Mouse (Mus musculus) urinary bladder, postnatal 36 days (tissue): ENCODE measurements around the gene Znrf1.
A peak's percentile ranks its signal among the peaks of the same experiment; 100 is the strongest.

ENCODE experiments used
- DNase-seq, 2 experiments: peaks; one replicate each; pipeline ENCODE4 v3.0.0; 2022; ENCODE audit warnings: low spot score in 2 of 2, mixed read lengths in 1 of 2

Gene Znrf1

DNA sequence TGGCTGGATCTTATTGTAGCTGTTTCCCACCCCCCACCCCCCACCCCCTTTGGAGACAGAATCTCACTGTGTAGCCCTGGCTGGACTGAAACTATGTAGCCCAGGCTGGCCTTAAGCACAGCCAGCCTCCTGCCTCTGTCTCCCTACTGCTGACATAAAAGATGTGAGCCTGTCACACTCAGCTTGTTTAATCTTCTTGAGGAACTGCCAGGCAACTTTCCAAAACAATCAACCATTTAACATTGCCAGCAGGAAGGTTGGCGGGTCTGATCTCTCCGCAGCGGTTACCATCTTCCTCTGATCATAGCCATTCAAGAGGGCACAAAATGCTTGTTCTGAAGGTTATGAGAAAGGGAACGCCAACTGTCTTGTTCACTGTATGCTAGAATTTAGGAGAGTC, 2.4 kb upstream of the Znrf1 start:
- no peak for DNase-seq

DNA sequence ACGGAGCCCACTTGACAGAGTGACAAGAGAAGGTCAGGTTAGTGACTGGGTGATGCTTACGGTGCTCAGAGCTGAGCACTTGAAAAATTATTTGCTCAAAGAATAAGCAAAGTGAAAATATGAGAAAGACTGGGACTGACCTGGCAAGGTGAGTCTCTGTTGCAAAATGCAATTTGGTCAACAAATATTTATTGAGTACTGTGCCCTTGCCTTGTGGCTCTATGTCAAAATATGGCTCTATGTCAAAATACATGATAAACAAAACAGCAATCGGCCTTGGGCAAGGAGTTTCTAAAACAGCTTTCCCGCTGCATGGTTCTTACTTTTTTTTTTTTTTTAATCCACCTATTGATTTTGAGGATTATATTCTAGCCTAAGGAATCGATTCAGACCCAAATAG, 406 bp upstream of the Znrf1 start:
- DNase-seq, result no peak

DNA sequence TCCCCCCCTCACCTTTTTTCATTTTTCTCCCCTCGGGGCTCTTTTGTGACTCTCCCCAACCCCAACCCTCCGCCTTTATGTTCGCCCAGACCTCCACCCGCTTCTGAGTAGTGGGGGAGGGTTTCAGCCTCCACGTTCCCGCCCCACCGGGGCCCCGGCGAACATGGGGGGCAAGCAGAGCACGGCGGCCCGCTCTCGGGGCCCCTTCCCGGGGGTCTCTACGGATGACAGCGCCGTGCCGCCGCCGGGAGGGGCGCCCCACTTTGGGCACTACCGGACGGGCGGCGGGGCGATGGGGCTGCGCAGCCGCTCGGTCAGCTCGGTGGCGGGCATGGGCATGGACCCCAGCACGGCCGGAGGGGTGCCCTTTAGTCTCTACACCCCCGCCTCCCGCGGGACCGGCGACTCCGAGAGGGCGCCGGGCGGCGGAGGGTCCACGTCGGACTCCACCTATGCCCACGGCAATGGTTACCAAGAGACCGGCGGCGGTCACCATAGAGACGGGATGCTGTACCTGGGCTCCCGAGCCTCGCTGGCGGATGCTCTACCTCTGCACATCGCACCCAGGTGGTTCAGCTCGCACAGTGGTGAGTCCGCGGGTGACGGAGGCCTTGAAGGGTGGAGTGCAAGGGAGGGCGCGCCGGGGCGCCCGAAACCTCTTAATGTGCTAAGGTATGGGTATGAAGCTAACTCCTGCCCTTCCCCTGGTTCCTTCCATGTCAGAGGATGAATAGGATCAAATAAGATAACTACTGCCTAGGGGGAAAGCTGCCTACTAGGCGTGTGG, 1.3 kb downstream of the Znrf1 start:
- DNase-seq, result peak; percentile 26 to 38

DNA sequence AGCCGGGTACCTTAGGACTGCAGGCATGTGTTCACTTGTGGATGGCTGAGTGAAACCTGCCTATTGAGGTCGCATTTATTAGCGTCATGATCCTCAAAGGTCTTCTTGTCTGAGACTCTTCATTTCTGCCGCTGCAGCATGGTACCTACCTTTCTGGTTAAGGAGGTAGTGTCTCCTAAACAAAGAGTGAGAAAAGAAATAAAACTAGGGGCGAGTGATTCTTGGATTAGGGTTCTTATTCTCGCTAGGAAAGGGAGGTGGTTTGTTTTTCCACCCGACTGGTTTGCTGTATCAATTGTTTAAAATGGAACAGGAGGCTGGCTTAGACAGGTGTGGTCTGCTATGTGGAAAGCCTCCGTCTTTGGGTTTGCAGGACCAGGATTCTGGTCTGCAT, 1.9 kb downstream of the Znrf1 start:
- no peak for DNase-seq

DNA sequence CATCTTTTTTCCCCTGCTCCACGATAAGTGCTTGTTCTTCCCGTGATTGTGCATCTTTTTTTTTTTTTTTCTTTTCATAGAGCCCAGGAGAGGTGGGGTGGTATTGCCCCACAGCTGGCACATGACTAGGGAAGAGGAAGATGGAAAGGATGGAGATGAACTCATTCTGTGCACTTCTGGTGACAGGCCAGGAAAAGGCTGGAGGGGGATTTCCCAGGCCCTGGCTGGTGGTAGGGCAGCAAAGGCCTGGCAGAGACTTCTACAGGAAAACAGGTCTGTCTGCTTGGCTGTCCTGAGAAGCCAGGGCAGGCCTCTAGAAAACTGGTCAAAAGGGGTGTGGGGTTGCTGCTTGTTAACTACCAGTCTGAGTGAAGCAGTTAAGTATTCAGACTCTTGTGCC, 2.3 kb downstream of the Znrf1 start:
- DNase-seq, result peak in 1 of 2 experiments; percentile 42

DNA sequence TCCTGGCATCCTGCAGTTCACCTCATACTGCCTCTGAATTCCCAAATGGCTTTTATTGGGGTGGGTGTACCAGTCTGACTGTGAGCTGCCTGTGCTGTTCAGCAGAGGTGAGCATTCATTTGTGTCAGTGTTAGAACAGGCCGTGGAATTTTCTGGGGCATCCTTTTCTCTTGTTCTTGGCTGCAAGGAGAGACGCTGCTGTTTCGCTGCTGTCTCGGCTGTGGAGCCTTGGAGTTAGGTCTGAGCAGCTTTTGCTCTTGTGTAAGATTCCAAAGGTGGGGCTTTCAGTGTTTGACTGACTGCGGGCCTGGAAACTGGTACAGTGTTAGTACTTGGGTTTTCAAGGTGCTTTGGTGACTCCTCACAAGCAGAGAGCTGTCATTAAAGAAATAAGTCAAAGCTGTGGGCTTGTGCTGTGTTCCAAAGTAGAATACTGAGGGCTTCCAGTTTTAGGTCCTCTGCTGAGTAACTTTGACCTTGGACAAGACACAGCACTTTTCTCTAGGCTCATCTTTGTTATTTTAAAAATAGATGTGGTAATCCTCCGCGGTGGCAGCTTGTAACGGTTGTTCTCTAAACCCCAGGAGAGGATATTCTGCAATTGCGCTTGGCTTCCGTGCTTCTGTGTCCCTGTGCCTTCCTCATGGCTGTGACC, 3.7 kb downstream of the Znrf1 start:
- DNase-seq, result peak in 1 of 2 experiments; percentile 25

DNA sequence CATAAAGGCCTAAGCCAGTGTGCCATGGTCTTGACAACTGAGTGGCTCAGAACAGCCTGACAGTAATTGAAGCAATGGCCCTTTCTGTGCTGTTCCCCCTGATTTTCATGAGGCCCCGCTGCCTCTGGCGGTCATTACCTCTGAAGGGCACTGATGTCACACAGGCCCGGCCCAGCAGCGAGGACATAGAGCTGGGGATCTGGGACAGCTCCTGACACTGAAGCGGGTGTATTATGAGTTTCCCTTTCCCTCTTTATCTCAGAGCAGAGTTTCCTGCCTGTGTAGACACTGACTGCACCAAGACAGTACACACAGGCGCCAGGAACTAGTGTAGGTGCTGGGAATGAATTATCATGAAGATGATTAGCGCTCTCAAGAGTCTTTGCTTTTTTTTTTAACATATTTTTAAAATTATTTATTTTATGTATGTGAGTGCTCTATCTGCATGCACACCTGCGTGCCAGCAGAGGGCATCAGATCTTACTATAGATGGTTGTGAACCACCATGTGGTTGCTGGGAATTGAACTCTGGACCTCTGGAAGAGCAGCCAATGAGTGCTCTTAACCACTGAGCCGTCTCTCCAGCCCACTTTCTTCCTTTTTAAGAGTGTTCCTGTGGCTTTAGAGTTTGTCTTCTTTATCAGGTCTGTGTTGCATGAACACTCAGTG, 7.9 kb downstream of the Znrf1 start:
- DNase-seq, result no peak

DNA sequence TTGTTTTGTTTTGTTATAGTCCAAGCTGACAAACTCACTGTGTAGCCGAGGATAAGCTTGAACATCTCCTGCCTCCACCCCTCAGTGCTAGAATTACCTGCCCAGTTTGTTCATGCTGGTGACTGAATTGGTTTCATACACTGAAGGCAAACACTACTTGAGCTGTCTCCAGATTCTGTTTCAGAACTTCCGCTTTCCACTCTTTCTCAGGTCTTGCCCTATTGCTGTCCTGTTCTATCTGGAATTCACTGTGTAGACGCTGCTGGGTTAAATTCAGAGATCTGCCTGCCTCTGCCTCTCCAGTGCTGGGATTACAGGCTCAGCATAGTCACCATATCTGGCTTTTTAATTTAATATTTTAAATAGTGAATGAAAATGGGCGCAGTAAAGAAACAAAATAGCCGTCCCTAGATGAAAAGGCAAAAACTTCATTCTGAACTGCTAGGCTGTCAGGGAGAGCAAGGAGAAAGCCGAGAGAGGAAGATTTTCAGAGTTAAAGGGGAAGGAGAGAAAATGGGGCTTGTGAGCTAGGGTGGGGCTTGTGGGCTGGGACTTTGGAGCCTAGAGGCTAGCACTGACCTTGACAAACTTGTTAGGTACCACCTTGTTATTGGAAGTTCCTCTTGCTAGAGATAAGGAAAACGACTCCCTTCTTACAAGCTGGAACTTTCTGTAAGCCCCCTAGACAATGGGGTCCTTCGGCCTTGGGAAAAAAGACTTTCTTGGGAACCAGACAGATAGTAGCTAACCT, 9.7 kb downstream of the Znrf1 start:
- no peak for DNase-seq

DNA sequence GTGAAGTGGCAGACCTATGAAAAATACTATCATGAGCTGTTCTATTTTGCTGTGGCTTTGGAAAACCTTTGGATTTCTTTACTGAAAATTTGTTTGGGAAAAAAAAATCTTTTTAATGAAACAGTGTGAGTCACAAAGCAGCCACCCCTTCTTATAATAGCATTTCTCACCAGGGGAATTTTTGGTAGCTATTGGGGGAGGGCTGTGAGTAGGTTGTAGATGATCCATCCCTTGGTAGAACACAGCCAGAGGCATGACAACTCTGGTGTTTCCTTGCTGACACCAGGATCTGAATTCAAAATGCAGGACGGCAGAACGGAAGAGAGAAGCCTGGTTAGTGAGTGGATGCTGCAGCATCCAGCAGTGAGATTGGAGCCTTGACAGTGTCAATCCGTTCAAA, 11.2 kb downstream of the Znrf1 start:
- no peak for DNase-seq

DNA sequence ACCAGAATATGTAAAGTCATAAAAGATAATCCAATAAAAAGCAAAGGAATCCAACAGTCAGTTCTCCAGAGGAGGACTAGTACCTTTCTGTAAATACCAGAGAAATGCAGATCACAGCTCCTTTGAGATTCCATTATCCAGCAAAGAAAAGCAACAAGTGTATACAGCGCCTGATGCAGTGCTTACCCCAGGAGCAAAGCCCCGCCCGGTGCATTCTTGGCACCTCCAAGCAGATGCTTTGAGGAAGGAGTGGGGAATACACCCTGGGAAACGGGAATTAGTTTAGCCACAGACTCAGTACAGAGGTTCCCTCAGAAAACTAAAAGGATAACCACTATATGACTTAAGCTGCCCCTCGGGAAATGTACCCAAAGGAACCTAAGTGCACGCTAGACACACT, 12.3 kb downstream of the Znrf1 start:
- DNase-seq, result no peak

DNA sequence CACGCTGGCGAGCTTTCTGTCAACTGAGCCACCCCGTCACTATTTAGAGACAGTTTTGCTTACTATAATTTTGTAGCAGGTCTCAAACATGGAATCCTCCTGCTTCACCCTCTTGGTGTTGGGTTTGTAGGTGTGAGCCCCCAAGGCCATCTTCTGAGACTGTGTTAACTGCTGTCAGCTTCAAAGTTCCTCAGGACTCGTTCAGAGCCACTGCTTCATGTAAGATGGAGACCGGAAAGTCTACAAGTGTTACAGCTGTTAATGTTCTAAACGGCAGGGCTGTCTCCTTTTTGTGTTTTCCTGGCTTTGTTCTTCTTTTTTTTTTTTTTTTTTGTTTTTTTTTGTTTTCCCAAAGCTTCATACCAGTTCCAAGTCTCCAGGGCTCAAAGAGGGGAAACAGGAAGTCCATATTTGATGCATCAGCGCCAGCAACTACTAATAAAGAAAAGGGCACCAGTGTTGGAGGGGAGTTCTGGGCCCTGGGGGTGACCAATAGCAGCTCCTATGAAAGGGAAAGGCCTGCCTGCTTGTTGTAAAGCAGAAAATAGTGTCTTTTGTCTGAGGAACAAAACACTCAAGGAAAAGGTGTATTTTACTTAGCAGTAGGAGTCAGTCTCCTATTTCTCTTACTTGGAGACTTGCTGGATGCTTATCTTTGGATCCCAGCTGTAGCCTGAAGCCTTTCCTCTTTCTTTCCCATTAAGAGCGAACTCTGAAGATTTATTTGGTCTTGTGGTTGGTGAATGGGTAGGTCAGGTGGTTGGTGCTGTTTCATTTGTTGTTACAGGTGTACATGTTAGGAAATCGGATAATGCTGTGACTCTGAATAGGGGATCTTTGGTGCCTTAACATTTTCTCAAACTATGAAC, 14.3 kb downstream of the Znrf1 start:
- DNase-seq, result no peak

DNA sequence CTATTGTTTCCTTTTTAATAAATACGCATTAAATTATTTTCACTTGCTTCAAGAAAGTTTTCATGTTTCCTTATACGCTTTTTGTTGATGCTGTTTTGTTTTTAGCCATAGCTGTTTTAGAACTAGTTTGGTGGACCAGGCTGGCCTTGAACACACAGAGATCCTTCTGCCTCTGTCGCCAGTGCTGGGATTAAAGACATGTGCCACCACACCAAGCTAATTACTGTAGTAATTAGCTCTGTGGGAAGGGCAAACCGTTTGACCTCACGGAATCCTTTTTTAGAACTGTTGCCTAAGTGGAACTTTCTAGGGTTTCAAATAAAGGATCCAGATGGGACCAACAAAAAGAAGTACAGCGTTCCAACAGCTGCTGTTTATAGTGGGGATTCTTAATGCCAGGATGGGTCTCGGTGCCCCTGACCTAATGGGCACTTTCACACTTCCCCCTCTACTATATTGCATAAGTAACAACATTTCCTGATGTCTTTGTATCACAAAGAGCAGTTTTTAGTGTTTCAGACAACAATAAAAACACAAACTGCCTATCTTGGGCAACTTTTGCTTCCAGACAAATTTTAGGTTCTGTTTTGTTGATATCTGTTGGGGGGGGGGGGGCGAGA, 15.7 kb downstream of the Znrf1 start:
- no peak for DNase-seq

DNA sequence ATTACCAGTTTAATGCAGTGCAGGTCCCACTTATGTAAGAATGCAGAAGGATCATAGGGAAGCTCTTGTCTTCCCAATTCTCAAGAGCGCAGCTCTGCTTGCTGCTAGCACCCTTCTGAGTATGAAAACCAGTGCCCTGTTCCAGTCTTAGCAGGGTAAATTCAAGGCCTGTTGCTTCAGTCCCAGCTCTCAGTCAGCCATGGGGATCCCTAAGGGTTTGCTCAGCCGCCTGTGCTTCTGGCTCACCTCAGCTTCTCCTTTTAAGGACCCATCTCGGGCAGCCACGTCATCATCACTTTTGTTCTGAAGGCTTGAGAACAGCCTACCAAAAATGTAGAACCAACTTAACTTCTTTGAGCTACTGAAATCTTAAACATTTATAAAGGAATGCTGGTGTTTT, 25.9 kb downstream of the Znrf1 start:
- peak in 1 of 2 experiments; percentile 13 for DNase-seq

DNA sequence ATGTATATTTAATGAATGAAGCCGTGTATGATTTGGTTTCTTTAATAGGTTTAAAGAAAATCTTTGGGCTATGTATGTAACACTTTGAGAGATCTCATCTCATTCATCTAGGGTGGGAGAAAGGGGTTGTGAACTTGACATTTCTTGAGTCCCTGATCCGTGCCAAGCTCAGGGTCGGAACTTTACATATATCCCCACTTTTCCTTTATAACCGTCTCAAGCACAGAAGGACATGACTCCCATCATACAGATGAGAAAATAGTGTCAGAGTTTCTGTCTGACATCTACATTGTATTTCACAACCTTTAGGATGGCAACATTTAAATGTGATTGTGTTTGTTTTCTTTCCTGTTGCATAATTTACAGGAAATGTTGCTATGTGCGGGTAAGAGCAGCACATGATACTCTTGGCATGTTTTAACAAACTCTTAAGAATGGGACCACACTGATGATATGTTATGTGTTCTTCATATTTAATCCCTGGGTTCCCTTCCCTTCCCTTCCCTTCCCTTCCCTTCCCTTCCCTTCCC, 26.4 kb downstream of the Znrf1 start:
- no peak for DNase-seq

DNA sequence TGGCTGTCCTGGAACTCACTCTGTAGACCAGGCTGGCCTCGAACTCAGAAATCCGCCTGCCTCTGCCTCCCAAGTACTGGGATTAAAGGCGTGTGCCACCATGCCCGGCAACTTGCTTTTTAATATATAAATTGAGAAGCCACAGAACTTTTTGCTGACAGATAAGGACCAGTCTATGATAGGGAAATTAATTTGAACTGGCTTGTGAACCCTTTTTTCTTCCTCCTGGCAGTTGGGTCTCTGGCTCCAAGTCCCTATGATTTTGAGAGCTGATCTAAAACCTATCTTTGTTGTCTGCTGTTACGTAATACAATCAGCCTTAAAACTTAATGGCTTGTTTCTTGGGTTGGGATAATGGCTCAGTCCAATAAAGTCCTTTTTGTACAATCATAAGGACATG, 27.2 kb downstream of the Znrf1 start:
- no peak for DNase-seq

DNA sequence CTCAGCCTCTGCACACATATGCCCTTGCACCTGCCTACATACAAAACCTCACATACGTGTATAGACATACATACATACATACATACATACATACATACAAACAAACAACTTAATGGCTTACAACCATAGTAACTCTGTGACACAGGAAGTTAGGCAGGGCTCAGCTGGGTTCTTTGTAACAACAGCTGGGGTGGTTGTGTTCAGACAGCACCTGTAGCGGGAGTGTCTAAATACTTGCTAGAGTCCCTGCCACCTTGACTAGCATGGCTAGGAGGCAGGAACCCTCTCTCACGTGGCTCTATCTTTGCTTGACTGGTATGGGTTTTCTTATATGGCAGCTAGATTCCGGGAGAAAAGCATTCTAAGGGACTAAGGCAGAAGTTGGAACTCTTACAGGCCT, 27.8 kb downstream of the Znrf1 start:
- no peak for DNase-seq

DNA sequence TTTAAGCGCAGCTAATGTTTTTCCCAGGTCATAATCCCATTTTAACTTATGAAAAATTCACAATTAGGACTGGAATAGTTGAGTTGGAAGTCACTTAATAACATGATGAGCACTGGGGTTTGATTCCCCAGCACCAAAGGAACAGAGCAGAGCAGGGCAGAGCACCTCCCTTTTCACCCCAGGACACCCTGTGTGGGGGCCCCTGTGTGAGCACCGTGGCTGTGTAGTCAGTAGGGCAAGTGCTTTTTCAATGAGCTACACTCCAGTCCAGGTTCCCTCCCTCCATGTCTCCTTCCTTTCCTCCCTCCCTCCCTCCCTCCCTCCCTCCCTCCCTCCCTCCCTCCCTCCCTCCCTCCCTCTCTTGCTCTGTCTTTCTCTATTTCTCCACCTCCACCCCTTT, 28.2 kb downstream of the Znrf1 start:
- no peak for DNase-seq

DNA sequence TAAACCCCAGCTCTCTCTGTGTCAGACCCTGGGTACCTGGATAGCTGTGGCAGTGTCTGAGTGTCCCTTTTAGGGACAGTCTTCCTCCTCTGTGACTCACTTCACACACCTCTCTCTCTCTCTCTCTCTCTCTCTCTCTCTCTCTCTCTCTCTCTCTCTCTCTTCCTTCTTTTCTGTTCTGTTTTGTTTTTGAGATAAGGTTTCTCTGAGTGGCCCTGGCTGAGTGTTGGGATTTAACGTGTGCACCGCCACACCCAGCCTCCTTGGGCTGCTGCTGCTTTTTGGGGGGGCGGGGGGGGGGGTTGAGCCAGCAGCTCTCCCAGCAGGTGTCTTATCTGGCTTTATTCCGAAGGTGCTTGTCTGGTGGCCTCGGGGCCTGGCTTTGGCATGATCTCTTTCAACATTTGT, 29.9 kb downstream of the Znrf1 start:
- DNase-seq, result no peak

DNA sequence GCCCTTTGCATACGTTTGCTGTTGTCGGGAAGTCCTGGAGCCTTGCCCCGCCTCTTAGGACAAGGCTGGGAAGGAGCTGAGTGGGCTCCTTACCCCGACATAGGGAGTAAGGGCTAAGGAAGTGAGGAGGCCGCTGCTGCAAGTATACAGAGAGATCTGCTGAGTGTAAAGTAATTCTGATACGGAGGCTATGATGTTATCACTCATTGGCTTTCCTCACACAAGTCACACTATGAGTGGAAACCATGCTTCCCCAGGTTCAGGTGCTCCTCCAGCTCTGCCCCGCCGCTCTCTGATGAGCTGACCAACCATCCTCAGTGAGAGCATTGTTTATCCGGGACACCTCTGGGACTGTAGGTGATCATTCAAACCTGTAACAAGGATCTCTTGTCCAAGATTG, 30.4 kb downstream of the Znrf1 start:
- DNase-seq, result no peak

DNA sequence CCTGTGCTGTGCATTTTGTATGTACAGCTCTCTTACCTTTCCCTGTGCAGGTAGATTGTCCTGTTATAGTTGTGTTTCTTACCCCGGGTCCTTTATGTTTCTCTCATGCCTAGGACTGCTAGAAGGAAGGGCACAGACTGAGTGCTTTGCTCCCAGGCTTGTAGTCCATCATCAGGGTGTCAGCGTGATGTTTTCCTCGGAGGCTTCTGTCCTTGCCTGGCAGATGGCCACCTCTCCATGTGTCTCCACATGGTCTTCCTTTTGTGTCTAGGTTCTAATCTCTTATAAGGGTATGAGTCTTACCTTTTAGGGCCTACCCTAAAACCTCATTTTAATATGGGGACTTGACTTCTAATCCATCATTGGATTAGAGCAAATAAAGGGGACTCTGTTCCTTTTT, 31.7 kb downstream of the Znrf1 start:
- no peak for DNase-seq

DNA sequence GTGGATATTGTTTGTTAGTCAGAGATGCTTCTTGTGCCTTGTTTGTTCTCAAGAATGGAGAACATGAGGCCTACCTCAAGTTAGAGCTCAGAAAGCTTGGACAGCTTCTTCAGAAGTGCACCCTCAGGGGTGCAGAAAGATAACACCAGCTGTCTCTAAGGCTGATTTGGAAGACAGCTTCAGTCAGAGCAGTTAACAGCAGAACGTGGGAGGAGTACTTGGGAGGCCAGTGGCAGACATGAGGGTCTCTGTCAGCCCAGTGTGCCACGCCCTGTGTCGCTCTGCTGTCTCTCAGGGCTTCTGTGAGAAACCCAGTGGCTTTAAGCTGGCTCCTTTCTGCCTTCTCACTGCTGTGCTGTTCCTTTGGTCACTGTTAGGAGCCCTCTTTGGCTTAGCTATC, 32.1 kb downstream of the Znrf1 start:
- DNase-seq, result no peak
